Mouse (Mus musculus) thymus, postnatal 4 days (tissue): ENCODE measurements at regions not wholly inside any gene's neighbourhood (a gene's known extent, or its start where the extent isn't known, plus 50 kb on each side); places are given as distances from the start of the nearest gene placed in this dataset.

Source experiments
- DNase-seq: peaks from one replicate; pipeline ENCODE4 v3.0.0; 2021

DNA sequence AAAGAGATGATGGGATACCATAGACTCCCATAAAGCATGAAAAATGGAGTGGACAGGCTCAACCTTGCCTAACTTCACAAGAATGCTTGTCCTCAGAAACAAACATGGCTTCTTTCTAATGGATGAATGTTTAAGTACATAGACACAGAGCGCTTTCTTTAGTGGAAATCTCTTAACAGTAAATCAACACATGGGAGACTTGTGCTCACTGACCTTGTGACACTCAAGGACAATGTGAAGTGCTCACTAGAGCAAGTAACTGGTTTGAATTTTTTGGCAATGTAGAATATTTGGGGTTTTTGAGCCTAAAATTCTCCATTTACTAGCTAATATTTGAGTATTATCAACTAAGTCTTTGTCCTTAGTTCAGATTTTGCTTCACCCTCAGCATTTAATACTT is 88.0 kb downstream of the Tent5c start:
- DNase-seq = no peak

DNA sequence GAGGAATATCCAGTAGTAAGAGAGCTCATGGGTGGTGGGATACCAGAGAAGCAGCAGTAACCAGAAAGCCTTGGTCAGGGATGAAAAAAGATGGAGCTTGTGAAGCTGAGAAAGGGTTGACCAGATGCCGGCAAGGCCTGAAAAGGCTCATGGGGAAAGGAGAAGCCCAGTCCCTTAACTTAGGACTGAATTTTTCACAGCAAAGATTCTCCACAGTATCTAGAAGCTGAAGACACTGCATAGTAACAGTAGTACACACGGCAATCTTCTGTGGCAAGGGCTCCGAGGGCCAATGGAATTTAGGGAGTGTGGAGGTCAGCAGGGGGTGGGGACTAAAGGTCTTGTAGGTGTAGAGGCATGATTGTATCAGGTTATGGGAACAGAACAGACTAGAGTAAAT is 91.6 kb downstream of the Tent5c start:
- DNase-seq = no peak

DNA sequence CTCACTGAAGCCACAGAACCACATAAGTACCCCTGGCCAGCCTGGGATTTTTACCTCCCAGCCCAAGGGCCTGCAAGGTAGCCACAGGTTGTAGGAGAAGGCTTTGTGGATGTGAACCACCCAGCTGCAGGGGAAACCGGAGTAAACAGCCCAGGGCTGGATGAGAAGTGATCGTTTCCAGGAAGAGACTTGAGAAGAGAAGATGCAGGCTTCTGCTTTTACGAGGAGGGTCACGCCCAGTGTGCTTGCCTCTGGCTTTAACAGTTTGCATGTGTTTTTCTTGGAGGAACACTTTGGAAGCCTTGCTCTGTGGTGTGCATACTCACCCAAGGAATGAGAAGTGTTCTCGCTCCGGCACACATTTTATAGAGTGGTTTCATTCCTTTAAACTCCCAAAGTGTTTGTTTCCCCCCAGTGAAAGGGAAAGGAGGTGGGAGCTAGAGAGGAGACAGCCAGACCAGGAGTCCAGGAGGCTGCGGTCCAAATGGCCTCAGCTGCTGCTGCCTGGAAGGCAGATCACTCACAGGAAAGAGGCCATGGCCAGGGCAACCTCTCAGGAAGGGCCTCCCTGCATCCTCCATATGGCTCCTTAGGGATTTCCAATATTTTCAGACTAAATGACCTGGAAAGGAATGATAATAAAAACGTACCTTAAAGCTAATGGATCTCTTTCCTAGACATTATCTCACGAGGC is 94.1 kb downstream of the Tent5c start:
- no peak for DNase-seq

DNA sequence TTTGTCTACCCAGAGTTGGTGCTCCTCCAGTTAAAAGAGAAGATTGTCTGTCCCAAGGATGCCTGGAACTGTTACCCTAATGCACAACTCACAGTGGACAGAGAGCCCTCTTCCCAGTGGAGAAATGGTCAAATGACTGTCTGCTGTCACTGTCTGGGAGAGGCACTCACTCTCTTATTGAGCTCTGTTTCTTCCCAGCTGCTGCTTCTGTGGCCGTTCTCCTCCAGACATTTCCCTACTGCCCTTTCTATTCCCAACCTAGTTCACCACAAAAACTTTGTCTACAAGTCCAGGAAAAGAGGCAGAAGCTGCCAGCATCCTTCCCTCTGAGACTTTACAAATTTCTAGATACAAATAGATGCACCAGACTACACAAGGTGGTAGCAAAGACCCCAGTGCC is 95.2 kb downstream of the Tent5c start:
- no peak for DNase-seq

DNA sequence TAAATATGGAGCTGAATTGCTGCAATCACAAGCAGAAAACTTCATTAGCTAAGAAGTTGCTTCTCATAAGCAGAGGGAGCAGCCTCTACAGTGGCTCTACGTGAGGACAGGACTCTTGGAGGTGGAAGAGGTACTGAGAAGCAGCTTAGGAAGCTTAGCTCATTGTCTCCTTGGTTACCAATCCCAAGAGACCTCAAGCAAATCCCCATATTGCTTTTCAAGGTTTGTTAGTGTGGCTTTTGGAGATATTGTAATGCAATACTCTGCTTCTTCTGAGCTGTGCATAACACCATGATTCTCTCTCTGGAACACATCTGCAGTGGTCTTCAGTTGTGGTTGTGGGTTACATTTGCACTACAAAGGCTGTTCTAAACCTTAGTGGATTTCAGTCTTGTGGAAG is 106.9 kb downstream of the Tent5c start:
- no peak for DNase-seq

DNA sequence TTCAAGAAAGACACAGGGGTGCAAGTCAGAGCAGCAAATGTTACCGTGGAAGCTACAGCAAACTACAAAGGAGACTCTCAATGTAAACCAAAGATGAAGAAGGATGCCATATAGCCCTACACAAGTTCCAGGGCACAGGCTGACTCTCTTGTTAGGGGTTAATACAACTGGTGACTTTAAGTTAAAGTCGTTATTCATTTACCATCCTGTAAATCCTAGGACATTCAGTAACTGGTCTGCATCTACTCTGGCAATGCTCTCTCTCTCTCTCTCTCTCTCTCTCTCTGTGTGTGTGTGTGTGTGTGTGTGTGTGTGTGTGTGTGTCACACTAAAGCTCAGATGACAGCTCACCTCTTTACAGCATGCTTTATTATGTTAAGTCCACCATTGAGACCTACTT is 107.8 kb downstream of the Tent5c start:
- DNase-seq = no peak

DNA sequence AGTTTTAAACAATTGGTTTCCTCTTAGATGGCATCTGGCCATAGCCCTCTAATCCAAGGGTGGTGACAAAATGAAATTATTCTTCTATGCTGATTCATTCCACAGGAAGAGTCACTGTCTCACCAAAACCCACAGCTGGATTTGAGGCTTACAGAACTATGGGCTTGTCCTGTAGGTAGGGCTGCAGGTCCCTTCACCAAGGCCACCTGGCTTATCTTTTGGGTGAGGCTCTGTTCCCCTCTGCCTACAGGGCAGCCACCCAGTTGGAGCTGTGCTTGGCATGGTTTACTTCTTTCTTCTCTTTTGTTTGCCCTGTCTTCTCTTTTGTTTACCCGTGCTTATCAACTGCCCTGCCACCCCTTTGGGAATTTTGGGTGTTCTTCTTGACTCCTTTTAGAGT is 113.0 kb downstream of the Tent5c start:
- DNase-seq = no peak

DNA sequence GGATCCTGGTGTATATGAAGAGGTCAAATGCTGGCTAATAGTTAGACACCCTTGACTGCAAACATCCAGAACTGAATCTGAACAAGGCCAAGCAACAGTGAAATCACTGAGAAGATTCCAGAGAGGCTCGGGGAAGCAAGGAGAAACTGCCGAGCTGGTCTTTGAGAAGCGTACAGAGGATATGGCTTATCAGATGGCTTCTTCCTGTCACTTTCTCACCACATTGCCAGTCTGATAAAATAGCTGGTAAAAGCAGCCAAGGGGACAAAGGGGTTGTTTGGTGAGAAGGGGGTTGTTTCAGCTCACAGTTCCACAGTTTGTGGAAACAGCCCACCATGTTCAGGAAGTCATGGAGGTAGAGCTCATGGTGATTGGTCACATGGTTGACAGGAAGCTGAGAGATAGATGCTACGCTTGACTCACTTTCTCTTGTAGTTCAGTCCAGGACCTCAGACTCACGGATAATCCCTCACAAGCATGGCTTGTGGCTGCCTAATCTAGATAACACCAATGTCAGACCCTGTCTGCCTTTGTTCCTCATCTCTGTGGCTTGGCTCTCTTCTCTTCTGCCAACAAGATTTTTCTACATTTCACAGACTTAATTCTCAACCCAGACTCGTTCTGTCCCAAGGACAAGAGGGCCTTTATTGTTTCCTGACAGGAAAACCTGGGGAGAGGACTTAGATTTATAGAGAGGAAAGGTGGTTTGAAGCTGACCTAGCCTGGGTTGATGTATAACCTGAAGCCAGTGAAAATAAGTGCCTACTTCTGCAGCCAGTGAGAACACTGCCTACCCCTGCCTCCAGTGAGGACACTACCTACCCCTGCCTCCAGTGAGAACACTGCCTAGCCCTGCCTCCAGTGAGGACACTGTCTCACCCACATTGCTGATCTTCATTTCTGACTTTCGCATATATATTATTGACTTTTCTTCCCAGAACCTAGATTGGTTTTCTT is 122.0 kb downstream of the Tent5c start:
- DNase-seq = no peak

DNA sequence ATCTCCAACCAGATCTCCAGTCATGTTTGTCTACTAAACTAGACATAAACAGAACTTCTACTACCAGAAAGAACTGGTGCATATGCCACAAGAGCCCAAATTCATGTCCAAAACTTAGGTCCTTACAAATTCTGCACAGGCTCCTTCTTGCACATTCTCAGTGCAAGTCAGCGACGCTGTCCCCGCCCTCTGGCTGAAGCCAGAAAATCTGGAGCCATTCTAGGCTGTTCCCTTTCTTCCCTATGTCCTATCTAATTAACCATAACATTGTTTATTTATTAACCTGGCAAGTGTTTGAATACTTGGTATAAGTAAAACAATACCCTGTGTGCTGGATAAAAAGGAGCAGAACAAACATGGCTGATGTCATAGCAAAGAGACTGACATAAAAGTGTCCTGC is 122.7 kb downstream of the Tent5c start:
- DNase-seq = no peak

DNA sequence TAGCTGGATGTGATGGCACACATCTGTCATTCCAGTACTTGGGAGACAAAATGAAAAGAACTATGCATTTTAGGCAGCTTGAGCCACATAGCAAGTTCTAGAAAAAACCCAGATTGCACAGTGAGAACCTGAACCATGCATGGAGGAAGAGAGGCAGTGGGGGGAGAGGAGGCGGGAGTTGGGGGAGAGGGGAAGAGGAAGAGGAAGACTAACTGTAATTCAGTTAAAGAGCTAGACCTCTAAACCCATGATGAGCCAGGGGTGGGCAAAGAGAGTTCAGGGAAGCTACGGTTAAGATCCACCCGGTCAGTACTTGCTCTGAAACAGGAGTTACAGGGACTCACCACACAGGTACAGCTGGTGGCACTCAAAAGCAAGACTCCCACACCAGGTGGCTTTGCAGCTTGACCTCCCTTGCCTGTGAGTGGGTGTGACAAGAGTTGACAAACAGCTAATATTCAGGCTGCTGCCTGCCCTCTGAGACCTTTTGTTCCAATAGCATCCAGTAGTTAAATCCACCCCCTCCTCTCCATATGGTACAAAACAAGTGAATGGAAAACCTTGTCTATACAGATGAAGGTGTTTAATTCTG is 123.7 kb downstream of the Tent5c start:
- DNase-seq = no peak

DNA sequence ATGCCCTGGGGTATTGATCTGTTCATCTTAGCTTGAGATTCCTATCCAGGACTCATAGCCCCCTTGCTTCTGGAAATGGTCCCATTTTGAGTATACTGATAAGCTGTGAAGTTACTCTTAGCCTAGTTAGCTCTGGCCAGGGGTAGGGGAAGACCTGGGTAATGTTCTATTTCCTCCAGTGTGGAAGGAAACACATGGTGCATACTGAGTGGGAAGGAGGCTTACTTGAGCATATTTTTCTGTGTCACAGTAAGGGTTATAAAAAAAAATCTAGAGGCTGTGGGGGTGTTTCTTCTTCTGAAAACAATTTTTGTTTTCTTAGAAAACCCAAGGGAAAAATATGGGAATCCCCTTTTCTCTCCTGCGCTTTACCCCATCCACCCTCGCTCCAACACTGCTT is 124.4 kb downstream of the Tent5c start:
- no peak for DNase-seq

DNA sequence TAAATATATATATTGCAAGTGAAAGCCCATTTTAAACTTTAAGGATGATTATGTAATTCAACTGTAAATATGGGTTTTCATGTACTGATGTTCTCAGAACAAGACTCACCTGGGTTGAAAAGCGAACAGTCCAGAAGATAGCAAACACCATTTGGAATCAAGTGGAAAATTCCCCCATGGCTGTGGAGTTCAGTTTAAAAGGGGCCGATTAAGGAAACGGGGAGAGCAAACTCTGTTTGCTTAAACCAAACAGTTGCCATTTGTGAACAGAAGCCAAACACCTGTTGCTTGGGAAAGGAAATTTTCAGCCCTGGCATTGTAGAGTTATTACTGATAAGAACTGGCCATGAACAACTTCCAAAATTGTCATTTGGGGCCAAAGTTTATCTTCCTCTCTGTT is 126.1 kb downstream of the Tent5c start:
- DNase-seq = no peak

DNA sequence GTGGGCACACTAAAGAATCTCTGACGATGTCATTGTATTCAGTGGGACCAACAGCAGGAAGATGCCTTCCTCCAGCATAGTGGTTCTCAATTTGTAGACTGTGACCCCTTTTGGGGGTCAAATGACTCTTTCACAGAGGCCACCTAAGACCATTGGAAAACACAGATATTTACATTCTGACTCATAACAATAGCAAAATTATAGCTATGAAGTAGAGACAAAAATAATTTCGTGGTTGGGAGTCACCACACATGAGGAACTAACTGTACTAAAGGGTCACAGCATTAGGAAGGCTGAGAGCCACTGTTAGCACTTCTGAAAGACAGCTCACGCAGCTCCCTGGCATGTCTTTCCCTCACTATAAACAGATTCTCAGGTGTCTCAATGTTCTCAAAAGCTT is 129.1 kb downstream of the Tent5c start:
- DNase-seq = no peak

DNA sequence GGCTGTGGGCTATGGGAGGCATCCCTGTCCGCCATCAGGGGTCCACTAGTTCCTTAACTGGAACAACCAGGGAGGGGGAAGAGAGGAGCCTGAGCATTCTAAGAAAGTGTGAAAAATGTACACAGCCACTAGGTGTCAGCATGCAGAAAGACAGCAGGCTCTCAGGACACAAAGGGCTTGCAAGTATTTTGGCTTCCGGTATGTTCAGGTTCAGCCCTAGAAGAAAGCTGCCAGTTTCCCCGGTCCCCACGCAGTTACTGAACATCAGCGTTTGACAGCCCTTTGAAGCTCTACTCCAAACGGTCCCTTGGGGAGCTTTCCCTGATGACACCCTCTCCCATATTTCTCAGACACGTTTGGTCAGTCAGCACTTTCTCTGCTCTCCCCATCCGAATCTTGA is 130.1 kb downstream of the Tent5c start:
- peak; percentile 63 for DNase-seq

DNA sequence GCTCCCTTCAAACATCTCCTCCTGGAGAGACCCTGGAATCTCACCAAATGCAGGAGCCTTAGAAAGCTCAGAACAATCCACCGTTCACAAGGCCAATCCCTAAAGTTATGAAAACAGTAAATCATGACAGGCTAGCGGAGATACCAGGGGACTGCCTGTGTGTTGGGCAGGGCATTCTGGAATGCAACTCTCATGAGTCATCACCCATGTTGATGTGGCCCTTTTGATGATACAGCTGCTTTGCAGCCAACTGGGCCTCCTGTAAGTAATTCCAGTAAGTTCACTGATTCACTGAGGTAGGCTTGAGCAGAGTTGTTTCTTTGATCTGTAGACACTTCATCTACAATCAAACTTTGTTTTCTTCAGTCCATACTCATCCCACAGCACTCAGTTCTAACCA is 155.6 kb downstream of the Tent5c start:
- no peak for DNase-seq

DNA sequence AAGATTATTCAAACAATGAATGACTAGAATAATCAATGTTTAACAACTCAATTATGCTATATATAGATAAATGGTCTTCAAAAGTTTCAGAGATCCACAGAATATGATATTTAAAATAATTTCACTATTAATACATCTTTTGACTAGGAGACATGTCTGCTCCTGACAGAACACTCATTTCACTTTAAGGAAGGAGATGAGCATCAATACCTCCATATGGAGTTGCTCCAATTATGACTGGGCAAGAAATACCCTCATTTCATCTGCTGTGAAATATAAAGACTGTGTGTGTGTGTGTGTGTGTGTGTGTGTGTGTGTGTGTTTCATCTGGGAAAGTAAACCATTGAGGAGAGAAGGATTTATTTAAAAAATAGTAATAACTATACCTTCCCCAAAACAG is 156.2 kb upstream of the Wdr3 start:
- no peak for DNase-seq

DNA sequence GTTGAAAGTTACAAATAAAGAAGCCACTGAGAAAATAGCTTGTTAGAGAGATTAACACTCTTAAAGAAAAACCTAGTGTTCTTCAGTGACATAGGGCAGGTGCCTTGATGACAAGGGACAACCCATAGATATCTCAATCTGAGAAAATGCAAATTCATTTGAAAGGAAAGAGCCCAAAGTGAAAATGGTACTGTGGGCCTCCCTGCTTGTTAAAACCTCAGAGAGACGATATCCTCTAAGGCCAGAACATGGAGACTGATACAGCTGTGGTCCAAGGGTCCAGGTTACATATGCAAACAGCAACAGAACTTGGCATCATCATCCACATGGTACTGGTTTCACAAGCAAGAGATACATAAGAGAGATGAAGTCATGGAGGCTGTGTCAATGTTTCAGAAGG is 125.6 kb upstream of the Wdr3 start:
- no peak for DNase-seq

DNA sequence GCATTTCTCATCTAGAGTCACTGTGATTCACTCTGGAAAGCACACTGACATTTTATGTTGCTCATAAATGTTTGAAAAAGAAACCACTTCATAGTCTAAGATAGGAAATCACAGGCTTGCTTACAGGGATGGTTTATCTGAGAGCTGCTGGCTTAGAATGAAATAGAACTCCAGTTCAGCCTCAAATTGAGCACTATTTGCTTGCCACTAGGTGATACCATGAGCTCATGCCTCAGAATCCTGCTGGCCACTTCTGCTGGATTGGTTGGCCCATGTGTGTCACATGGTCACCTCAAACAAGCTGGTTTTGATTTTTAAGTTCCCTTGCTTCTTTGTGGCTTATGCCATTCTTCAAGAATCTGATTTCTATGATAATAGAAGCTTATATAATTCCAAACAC is 104.8 kb upstream of the Wdr3 start:
- DNase-seq = no peak

DNA sequence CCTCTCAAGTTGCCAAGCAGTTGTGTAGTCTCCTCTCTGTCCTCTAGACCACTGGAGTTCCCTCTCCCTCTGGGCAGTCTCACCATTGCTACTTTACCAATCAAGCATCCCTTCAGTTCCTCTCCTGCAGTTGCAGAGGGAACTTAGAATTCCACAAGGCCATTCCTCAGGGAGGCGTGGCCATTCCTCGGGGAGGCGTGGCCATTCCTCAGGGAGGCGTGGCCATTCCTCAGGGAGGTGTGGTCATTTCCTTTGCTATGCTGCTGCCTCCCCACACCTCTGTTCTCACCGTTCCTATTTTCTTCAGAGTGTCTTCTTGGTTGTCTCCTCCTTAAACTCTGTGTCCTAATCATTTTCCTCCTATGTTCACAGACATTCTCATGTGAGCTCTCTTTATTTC is 102.8 kb upstream of the Wdr3 start:
- DNase-seq = no peak
